Mouse (Mus musculus) neural tube, embryonic 13.5 days (tissue): ENCODE measurements at regions not wholly inside any gene's neighbourhood (a gene's known extent, or its start where the extent isn't known, plus 50 kb on each side); places are given as distances from the start of the nearest gene placed in this dataset.
"Not testable (repeated sequence)": the region's sequence is repeated elsewhere in the genome, so short reads cannot be mapped to it uniquely, and the experiment has no call there.

Source experiments
- ATAC-seq: fragments of 200-750 bp; cut with Nextera tagmentation; 2 replicates; pipeline ENCODE4 v1.8.0; 2017; ENCODE audit warnings: low read depth, mild to moderate bottlenecking, moderate TSS enrichment, moderate library complexity
- H3K27ac ChIP-seq: fragments of 300-500 bp; sonication (generic); replicated peaks from 2 replicates; pipeline ENCODE4 v1.5.1; 2015; ENCODE audit warnings: moderate library complexity, mild to moderate bottlenecking, inconsistent platforms
- H3K27me3 ChIP-seq: fragments of 300-500 bp; sonication (generic); 2 replicates; pipeline ENCODE4 v1.6.1; 2015; ENCODE audit warnings: mild to moderate bottlenecking, inconsistent platforms
- H3K36me3 ChIP-seq: fragments of 300-500 bp; sonication (generic); 2 replicates; pipeline ENCODE4 v1.6.1; 2015; ENCODE audit warnings: mild to moderate bottlenecking, inconsistent platforms
- H3K4me1 ChIP-seq: fragments of 300-500 bp; sonication (generic); replicated peaks from 2 replicates; pipeline ENCODE4 v1.6.1; 2015; ENCODE audit warnings: inconsistent platforms
- H3K4me2 ChIP-seq: fragments of 300-500 bp; sonication (generic); 2 replicates; pipeline ENCODE4 v1.6.1; 2015; ENCODE audit warnings: inconsistent platforms, mild to moderate bottlenecking, moderate library complexity
- H3K4me3 ChIP-seq: fragments of 300-500 bp; sonication (generic); 2 replicates; pipeline ENCODE4 v1.5.1; 2015; ENCODE audit warnings: mild to moderate bottlenecking, inconsistent platforms
- H3K9ac ChIP-seq: fragments of 300-500 bp; sonication (generic); 2 replicates; pipeline ENCODE4 v1.6.1; 2015; ENCODE audit warnings: moderate library complexity, mild to moderate bottlenecking, inconsistent platforms
- H3K9me3 ChIP-seq: fragments of 300-500 bp; sonication (generic); 2 replicates; pipeline ENCODE4 v1.6.1; 2016; ENCODE audit warnings: inconsistent platforms
- WGBS: fragments of 180-500 bp; shearing (Covaris S2); methylation state at CpG from one replicate; pipeline ENCODE4 v1.1.7; 2015; 5-methylcytosine and 5-hydroxymethylcytosine counted together

- H3K4me3 ChIP-seq = no peak overlapping the region
- H3K27me3 ChIP-seq = no peaks in the 10 kb centered on the region
- H3K9me3 ChIP-seq = no peaks in the 10 kb centered on the region
- no peak for ATAC-seq
- 85% methylated on average over 8 of the region's 8 CpGs for WGBS
- H3K4me2 ChIP-seq = no peak overlapping the region
- H3K4me1 ChIP-seq = no peaks in the 10 kb centered on the region; the same call in 1 of the 2 replicates
- no peak overlapping the region for H3K27ac ChIP-seq
- no peaks in the 10 kb centered on the region for H3K36me3 ChIP-seq
- no peak overlapping the region for H3K9ac ChIP-seq
Measured at GRCm38 (mm10) chr10:99581074-99581473, 178.4 kb downstream of the Csl start.

GRCm38 (mm10) chr10:99584855-99585254 is 174.6 kb downstream of the Csl start:
- no peaks in the 10 kb centered on the region for H3K9me3 ChIP-seq
- H3K27ac ChIP-seq = no peak overlapping the region
- no peak overlapping the region for H3K9ac ChIP-seq
- no peak overlapping the region for H3K4me2 ChIP-seq
- H3K4me3 ChIP-seq = no peak overlapping the region
- no peaks in the 10 kb centered on the region for H3K4me1 ChIP-seq
- 82% methylated on average over 2 of the region's 2 CpGs for WGBS
- H3K27me3 ChIP-seq = no peaks in the 10 kb centered on the region
- H3K36me3 ChIP-seq = no peaks in the 10 kb centered on the region
- ATAC-seq = no peak

- Histone ChIP-seq H3K27me3 (no peaks in the 10 kb centered on the region), H3K4me2 (no peak overlapping the region), H3K36me3 (no peaks in the 10 kb centered on the region), H3K4me1 (no peaks in the 10 kb centered on the region), H3K4me3 (no peak overlapping the region), H3K9ac (no peak overlapping the region), H3K9me3 (no peaks in the 10 kb centered on the region), H3K27ac (no peak overlapping the region)
- WGBS = 42% methylated on average over 9 of the region's 9 CpGs
- no peak for ATAC-seq
Measured at GRCm38 (mm10) chr10:99592220-99592619, 167.2 kb downstream of the Csl start.

GRCm38 (mm10) chr10:99595659-99596058 is 163.8 kb downstream of the Csl start:
- Histone ChIP-seq H3K27me3 (no peaks in the 10 kb centered on the region), H3K9me3 (no peaks in the 10 kb centered on the region), H3K27ac (no peak overlapping the region), H3K4me1 (0 out of 2 replicates have a peak, but pooled peaks cover 2% of the 10 kb centered on the region), H3K9ac (no peak overlapping the region), H3K36me3 (no peaks in the 10 kb centered on the region), H3K4me3 (no peak overlapping the region), H3K4me2 (no peak overlapping the region)
- no peak for ATAC-seq
- WGBS = 87% methylated on average over 14 of the region's 14 CpGs

GRCm38 (mm10) chr10:99599142-99600120 is 160.0 kb downstream of the Csl start:
- peak overlapping the region; percentile 58 for H3K4me2 ChIP-seq
- H3K36me3 ChIP-seq, H3K27me3 ChIP-seq, H3K4me1 ChIP-seq, H3K9me3 ChIP-seq: not testable (repeated sequence)
- peak overlapping the region; percentile 62; the same call in 1 of the 2 replicates for H3K27ac ChIP-seq
- H3K9ac ChIP-seq = peak overlapping the region; percentile 61
- H3K4me3 ChIP-seq = peak overlapping the region; percentile 38
- 55% methylated on average over 27 of the region's 34 CpGs for WGBS
- peak; percentile 78 for ATAC-seq

- no peaks in the 10 kb centered on the region for H3K9me3 ChIP-seq
- no peak for ATAC-seq
- no peaks in the 10 kb centered on the region for H3K27me3 ChIP-seq
- 0 out of 2 replicates have a peak, but pooled peaks cover 4% of the 10 kb centered on the region for H3K4me1 ChIP-seq
- H3K36me3 ChIP-seq = no peaks in the 10 kb centered on the region
- H3K9ac ChIP-seq = no peak overlapping the region
- H3K4me3 ChIP-seq = no peak overlapping the region
- 86% methylated on average over 5 of the region's 5 CpGs for WGBS
- H3K4me2 ChIP-seq = no peak overlapping the region
- H3K27ac ChIP-seq = no peak overlapping the region
Measured at GRCm38 (mm10) chr10:99602331-99602730, 157.1 kb downstream of the Csl start.

- no peaks in the 10 kb centered on the region for H3K27me3 ChIP-seq
- no peak overlapping the region for H3K4me2 ChIP-seq
- 0 out of 2 replicates have a peak, but pooled peaks cover 4% of the 10 kb centered on the region for H3K4me1 ChIP-seq
- H3K36me3 ChIP-seq = no peaks in the 10 kb centered on the region
- no peak overlapping the region for H3K4me3 ChIP-seq
- ATAC-seq = no peak
- WGBS = 93% methylated on average over 1 of the region's 1 CpGs
- H3K9ac ChIP-seq = no peak overlapping the region
- no peak overlapping the region for H3K27ac ChIP-seq
- H3K9me3 ChIP-seq = no peaks in the 10 kb centered on the region
Measured at GRCm38 (mm10) chr10:99604172-99604571, 155.3 kb downstream of the Csl start.

GRCm38 (mm10) chr10:99608477-99608876 is 151.0 kb downstream of the Csl start:
- no peak for ATAC-seq
- Histone ChIP-seq H3K9ac (no peak overlapping the region), H3K4me2 (no peak overlapping the region), H3K27ac (no peak overlapping the region), H3K27me3 (no peaks in the 10 kb centered on the region), H3K9me3 (no peaks in the 10 kb centered on the region), H3K36me3 (no peaks in the 10 kb centered on the region), H3K4me3 (no peak overlapping the region), H3K4me1 (no peaks in the 10 kb centered on the region)
- 90% methylated on average over 10 of the region's 10 CpGs for WGBS

GRCm38 (mm10) chr10:99609420-99609819 is 150.0 kb downstream of the Csl start:
- H3K4me1 ChIP-seq = no peaks in the 10 kb centered on the region
- WGBS = 92% methylated on average over 3 of the region's 3 CpGs
- ATAC-seq = no peak

GRCm38 (mm10) chr10:99610890-99611289 is 148.6 kb downstream of the Csl start:
- Histone ChIP-seq H3K9me3 (no peaks in the 10 kb centered on the region), H3K9ac (no peak overlapping the region), H3K27me3 (no peaks in the 10 kb centered on the region), H3K36me3 (no peaks in the 10 kb centered on the region), H3K4me2 (no peak overlapping the region), H3K4me1 (no peaks in the 10 kb centered on the region), H3K4me3 (no peak overlapping the region), H3K27ac (no peak overlapping the region)
- no peak for ATAC-seq
- WGBS = 94% methylated on average over 4 of the region's 4 CpGs

More at GRCm38 (mm10) chr10:99609420-99609819, 150.0 kb downstream of the Csl start:
- no peaks in the 10 kb centered on the region for H3K36me3 ChIP-seq
- no peaks in the 10 kb centered on the region for H3K27me3 ChIP-seq
- H3K27ac ChIP-seq = no peak overlapping the region
- no peak overlapping the region for H3K9ac ChIP-seq
- H3K4me3 ChIP-seq = no peak overlapping the region
- no peak overlapping the region for H3K4me2 ChIP-seq
- H3K9me3 ChIP-seq = no peaks in the 10 kb centered on the region

GRCm38 (mm10) chr10:99614392-99615249 is 144.8 kb downstream of the Csl start:
- no peaks in the 10 kb centered on the region for H3K36me3 ChIP-seq
- no peaks in the 10 kb centered on the region for H3K9me3 ChIP-seq
- no peaks in the 10 kb centered on the region for H3K4me1 ChIP-seq
- H3K27me3 ChIP-seq = no peaks in the 10 kb centered on the region
- ATAC-seq = no peak
- no peak overlapping the region for H3K4me2 ChIP-seq
- no peak overlapping the region for H3K27ac ChIP-seq
- H3K4me3 ChIP-seq = no peak overlapping the region
- 7% methylated on average over 7 of the region's 7 CpGs for WGBS
- no peak overlapping the region for H3K9ac ChIP-seq

- 78% methylated on average over 8 of the region's 8 CpGs for WGBS
- 0 out of 2 replicates have a peak, but pooled peaks have one; percentile 10 for ATAC-seq
- Histone ChIP-seq H3K9me3 (no peaks in the 10 kb centered on the region), H3K9ac (no peak overlapping the region), H3K27me3 (no peaks in the 10 kb centered on the region), H3K36me3 (no peaks in the 10 kb centered on the region), H3K4me1 (no peaks in the 10 kb centered on the region), H3K27ac (no peak overlapping the region), H3K4me3 (no peak overlapping the region), H3K4me2 (no peak overlapping the region)
Measured at GRCm38 (mm10) chr10:99615371-99615770, 144.1 kb downstream of the Csl start.
